Mouse (Mus musculus): Measurements from ENCODE around the gene Tpd52l2.

DNA sequence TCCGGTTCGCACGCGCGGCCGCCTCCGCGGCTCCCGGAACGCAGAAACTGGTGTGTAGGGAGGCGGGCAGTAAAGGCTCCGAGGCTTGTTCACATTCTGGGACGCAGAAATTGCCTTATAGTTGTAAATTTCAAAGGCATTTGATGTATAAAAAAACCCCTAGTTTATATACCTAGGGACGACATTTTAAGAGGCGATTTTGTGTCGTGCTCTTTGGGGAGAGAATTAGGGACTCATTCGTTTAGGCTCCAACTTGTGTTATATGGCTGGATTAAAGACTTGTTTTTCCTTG, 23.9 kb downstream of the Tpd52l2 start:
- TF ChIP-seq POLR2A (IDR thresholded peaks at IDR 0.05; ENCODE audit: borderline replicate concordance, extremely low read depth, low read depth, low read length) (no peak), CTCF (IDR thresholded peaks at IDR 0.05; ENCODE audit: insufficient read depth, low read length) (no peak)
